Mouse (Mus musculus) naive thymus-derived CD4-positive, alpha-beta T cell, adult 5 months (primary cell): ENCODE data around the gene Taar2. TPM values are rescaled to one million over a fixed set of nuclear protein-coding genes. Genes with fewer than 3 reads are reported as not detected.

Experiments
- polyA plus RNA-seq: library from polyadenylated mRNA; unstranded; fragments of 100-300 nt; shearing (Covaris generic); gene quantifications from one replicate; pipeline ENCODE4 v1.2.1, GENCODE M21; 2017

Gene Taar2
- not detected for polyA plus RNA-seq

GRCm38 (mm10) chr10:23938312-23938711, at the start of gene Taar2:
TSS of gene Taar2 (plus strand) at chr10:23938572.

GRCm38 (mm10) chr10:23894601-23895349, 43.6 kb upstream of the Taar2 start, which contains the start of gene Vnn1:
TSS of gene Vnn1 (plus strand) at chr10:23894688.

GRCm38 (mm10) chr10:23920056-23920455, 18.3 kb upstream of the Taar2 start, which contains the start of gene Taar1:
TSS of gene Taar1 (plus strand) at chr10:23920356.

GRCm38 (mm10) chr10:23949508-23950005, 11.2 kb downstream of the Taar2 start, which contains the start of gene Taar3:
TSS of gene Taar3 (plus strand) at chr10:23949558.

GRCm38 (mm10) chr10:23960444-23960915, 22.1 kb downstream of the Taar2 start, which contains the start of gene Taar4:
TSS of gene Taar4 (plus strand) at chr10:23960494.

GRCm38 (mm10) chr10:23970656-23971165, 32.3 kb downstream of the Taar2 start, which contains the start of gene Taar5:
TSS of gene Taar5 (plus strand) at chr10:23970706.

GRCm38 (mm10) chr10:23985546-23985945, 47.2 kb downstream of the Taar2 start, which contains the start of gene Taar6:
TSS of gene Taar6 (minus strand) at chr10:23985646.

Other genes with a start within 250 kb of the Taar2 start
- gene Rps12, start 151.3 kb upstream of the Taar2 start, polyA plus RNA-seq = 33.0 TPM
- gene Slc18b1, start 141.6 kb upstream of the Taar2 start, polyA plus RNA-seq = 0.12 TPM
- gene Vnn3, start 87.1 kb upstream of the Taar2 start, polyA plus RNA-seq = not detected
- gene Vnn1, start 43.9 kb upstream of the Taar2 start, polyA plus RNA-seq = not detected
- not detected for gene Taar1, start 18.2 kb upstream of the Taar2 start, polyA plus RNA-seq
- not detected for gene Taar3, start 11.0 kb downstream of the Taar2 start, polyA plus RNA-seq
- not detected for gene Taar4, start 21.9 kb downstream of the Taar2 start, polyA plus RNA-seq
- not detected for gene Taar5, start 32.1 kb downstream of the Taar2 start, polyA plus RNA-seq
- gene Taar6, start 47.1 kb downstream of the Taar2 start, polyA plus RNA-seq = not detected
- not detected for gene Taar7a, start 54.9 kb downstream of the Taar2 start, polyA plus RNA-seq
- gene Taar7b, start 61.4 kb downstream of the Taar2 start, polyA plus RNA-seq = not detected
- 0.44 TPM for gene Taar7d, start 88.7 kb downstream of the Taar2 start, polyA plus RNA-seq
- gene Taar7e, start 99.0 kb downstream of the Taar2 start, polyA plus RNA-seq = not detected
- gene Taar7f, start 110.9 kb downstream of the Taar2 start, polyA plus RNA-seq = not detected
- gene Taar8a, start 137.9 kb downstream of the Taar2 start, polyA plus RNA-seq = not detected
- gene Taar8b, start 153.7 kb downstream of the Taar2 start, polyA plus RNA-seq = not detected
- not detected for gene Taar8c, start 163.3 kb downstream of the Taar2 start, polyA plus RNA-seq
- gene Taar9, start 171.0 kb downstream of the Taar2 start, polyA plus RNA-seq = not detected
- gene Stx7, start 210.7 kb downstream of the Taar2 start, polyA plus RNA-seq = 20.8 TPM